Mouse (Mus musculus) heart, embryonic 14.5 days (tissue): ENCODE measurements around the gene Foxr1. TPM values are rescaled to one million over a fixed set of nuclear protein-coding genes. Genes with fewer than 3 reads are reported as not detected.

Source experiments
- ATAC-seq: fragments of 200-750 bp; cut with Nextera tagmentation; 2 replicates; pipeline ENCODE4 v1.8.0; 2017; ENCODE audit warnings: low read depth, moderate TSS enrichment; ENCODE audit not compliant: insufficient number of reproducible peaks, insufficient read depth, low FRiP score
- H3K27ac ChIP-seq, 2 experiments: fragments of 200-500 bp in 1 of 2; fragments of 300-500 bp in 1 of 2; sonication (generic) in 1 of 2; replicated peaks in 1 of 2; 2 replicates each; pipeline ENCODE4 v1.5.1; 2012 to 2014; ENCODE audit warnings: low read depth in 2 of 2, low read length in 2 of 2, control low read depth in 1 of 2, mild to moderate bottlenecking in 1 of 2, mixed read lengths in 1 of 2; ENCODE audit not compliant: control insufficient read depth in 1 of 2, insufficient read depth in 1 of 2
- H3K27me3 ChIP-seq: fragments of 300-500 bp; sonication (generic); 2 replicates; pipeline ENCODE4 v1.6.1; 2014; ENCODE audit warnings: mild to moderate bottlenecking, low read length, control low read depth; ENCODE audit not compliant: control insufficient read depth, insufficient read depth
- H3K36me3 ChIP-seq: fragments of 300-500 bp; sonication (generic); 2 replicates; pipeline ENCODE4 v1.6.1; 2014; ENCODE audit warnings: mild to moderate bottlenecking, control low read depth, low read length, mixed read lengths; ENCODE audit not compliant: control insufficient read depth, insufficient read depth
- H3K4me1 ChIP-seq, 2 experiments: fragments of 200-500 bp in 1 of 2; fragments of 300-500 bp in 1 of 2; sonication (generic) in 1 of 2; 2 replicates each; pipeline ENCODE4 v1.6.1; 2012 to 2014; ENCODE audit warnings: low read length in 2 of 2, control low read depth in 1 of 2, mixed read lengths in 1 of 2; ENCODE audit not compliant: control insufficient read depth in 2 of 2, insufficient read depth in 2 of 2
- H3K4me2 ChIP-seq: fragments of 300-500 bp; sonication (generic); 2 replicates; pipeline ENCODE4 v1.6.1; 2014; ENCODE audit warnings: mild to moderate bottlenecking, low read length
- H3K4me3 ChIP-seq, 2 experiments: fragments of 200-500 bp in 1 of 2; fragments of 300-500 bp in 1 of 2; sonication (generic) in 1 of 2; 2 replicates each; pipeline ENCODE4 v1.5.1; 2012 to 2014; ENCODE audit warnings: low read length in 2 of 2, mild to moderate bottlenecking in 2 of 2, control low read depth in 1 of 2, low read depth in 1 of 2, moderate library complexity in 1 of 2; ENCODE audit not compliant: control insufficient read depth in 1 of 2, insufficient read depth in 1 of 2
- H3K9ac ChIP-seq: fragments of 300-500 bp; sonication (generic); 2 replicates; pipeline ENCODE4 v1.6.1; 2014; ENCODE audit warnings: mild to moderate bottlenecking, low read length
- H3K9me3 ChIP-seq: fragments of 300-500 bp; sonication (generic); 2 replicates; pipeline ENCODE4 v1.6.1; 2016; ENCODE audit warnings: low read length, control low read depth; ENCODE audit not compliant: control insufficient read depth
- WGBS: fragments of 180-500 bp; shearing (Covaris S2); extraction: QIAGEN DNeasy Blood & Tissue Kit; methylation state at CpG from one replicate; pipeline ENCODE4 v1.1.7; 2014; 5-methylcytosine and 5-hydroxymethylcytosine counted together
- polyA plus RNA-seq: library from polyadenylated mRNA; unstranded; fragments of >200 nt; fragmentation: Nextera tagmentation; extraction: Ambion mirVana; gene quantifications from 2 replicates; pipeline ENCODE4 v1.2.1, GENCODE M21; 2014

The Foxr1 gene
- polyA plus RNA-seq, 1 experiment from 2014 or later = not detected

- Histone ChIP-seq H3K4me2 (peak overlapping the region; percentile 73), H3K9ac (peak overlapping the region; percentile 95; the same call in 1 of the 2 replicates), H3K9me3 (no peaks in the 10 kb centered on the region), H3K36me3 (no peaks in the 10 kb centered on the region), H3K27me3 (no peaks in the 10 kb centered on the region), H3K4me3 (peak overlapping the region; percentile 25 to 68; a peak in 2 of 4 replicates), H3K27ac (peak overlapping the region in 1 of 2 experiments; percentile 93; a peak in 2 of 4 replicates), H3K4me1 (peaks cover 31 to 55% of the 10 kb centered on the region in 2 experiments)
- ATAC-seq = no peak
- WGBS = 20% methylated on average over 3 of the region's 3 CpGs
Observed at GRCm38 (mm10) chr9:44482112-44482511, 41.2 kb upstream of the Foxr1 start.

GRCm38 (mm10) chr9:44479628-44480428 is 38.9 kb upstream of the Foxr1 start:
- H3K9me3 ChIP-seq = no peaks in the 10 kb centered on the region
- peak overlapping the region; percentile 61 to 66 for H3K4me3 ChIP-seq
- no peaks in the 10 kb centered on the region for H3K36me3 ChIP-seq
- peak overlapping the region; percentile 89 for H3K9ac ChIP-seq
- H3K4me2 ChIP-seq = peak overlapping the region; percentile 99
- no peaks in the 10 kb centered on the region for H3K27me3 ChIP-seq
- 0% methylated on average over 26 of the region's 26 CpGs for WGBS
- H3K4me1 ChIP-seq = peaks cover 10 to 34% of the 10 kb centered on the region in 2 experiments
- peak overlapping the region; percentile 90 to 98 for H3K27ac ChIP-seq
- ATAC-seq = peak; percentile 31; the same call in 1 of the 2 replicates

- WGBS = under 1% methylated on average over 29 of the region's 29 CpGs
Observed at GRCm38 (mm10) chr9:44478959-44479605, 38.1 kb upstream of the Foxr1 start.

GRCm38 (mm10) chr9:44478229-44478921 is 37.4 kb upstream of the Foxr1 start:
- Histone ChIP-seq H3K9me3 (no peaks in the 10 kb centered on the region), H3K9ac (peak overlapping the region; percentile 89), H3K4me2 (peak overlapping the region; percentile 99), H3K4me1 (peaks cover 6 to 33% of the 10 kb centered on the region in 2 experiments), H3K27ac (peak overlapping the region; percentile 81 to 98), H3K27me3 (no peaks in the 10 kb centered on the region), H3K4me3 (peak overlapping the region; percentile 63 to 66), H3K36me3 (no peaks in the 10 kb centered on the region)
- WGBS = 0% methylated on average over 23 of the region's 27 CpGs
- peak; percentile 31 for ATAC-seq

More at GRCm38 (mm10) chr9:44478959-44479605, 38.1 kb upstream of the Foxr1 start:
- Histone ChIP-seq H3K36me3 (no peaks in the 10 kb centered on the region), H3K27ac (peak overlapping the region; percentile 90 to 98), H3K27me3 (no peaks in the 10 kb centered on the region), H3K4me1 (peaks cover 7 to 34% of the 10 kb centered on the region in 2 experiments), H3K9me3 (no peaks in the 10 kb centered on the region), H3K4me2 (peak overlapping the region; percentile 99), H3K9ac (peak overlapping the region; percentile 89), H3K4me3 (peak overlapping the region; percentile 61 to 66)
- peak; percentile 40 for ATAC-seq

DNA sequence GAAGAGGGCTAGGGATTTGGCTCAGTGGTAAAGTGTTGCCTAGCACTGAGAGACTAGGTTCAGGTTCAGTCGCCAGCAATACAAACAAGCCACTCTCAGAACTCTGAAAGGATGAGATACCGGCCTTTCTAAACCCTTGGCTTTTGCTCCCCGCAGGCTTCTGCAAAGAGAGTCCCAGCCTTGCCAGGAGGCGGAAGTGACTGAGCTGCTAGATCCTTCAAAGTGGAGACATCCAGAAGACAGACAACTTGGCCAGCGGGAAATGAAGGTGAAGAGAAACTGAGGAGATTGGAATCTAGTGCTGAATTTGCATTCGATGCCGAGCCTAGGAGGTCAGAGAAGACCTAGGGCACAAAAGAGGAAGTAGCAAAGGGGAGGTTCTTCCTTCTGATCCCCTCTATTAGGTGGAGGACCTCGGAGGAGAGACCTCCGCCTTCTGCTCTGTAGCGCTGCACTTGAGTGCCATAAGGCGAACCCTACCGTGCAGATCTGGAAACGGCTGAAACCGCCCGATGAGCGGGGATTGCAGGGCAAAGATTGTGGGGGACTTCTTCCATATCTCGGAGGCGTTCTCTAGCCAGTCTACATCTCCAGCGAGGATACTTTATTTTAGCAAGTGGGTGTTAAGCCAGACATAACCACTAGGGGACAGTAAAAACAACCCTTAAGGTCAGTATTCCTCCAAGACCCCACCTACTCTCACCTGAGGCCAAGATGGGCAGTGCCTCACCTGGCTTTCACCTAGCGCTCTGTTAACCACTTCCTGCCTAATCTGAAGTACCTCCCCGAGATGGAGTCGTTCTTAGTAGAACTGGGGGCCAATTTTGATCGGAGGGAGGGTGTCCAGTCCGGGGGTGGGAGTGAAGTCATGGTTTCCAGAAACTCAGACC is 36.6 kb upstream of the Foxr1 start:
- Histone ChIP-seq H3K36me3 (no peaks in the 10 kb centered on the region), H3K4me3 (peak overlapping the region; percentile 63 to 66), H3K4me1 (peaks cover 6 to 33% of the 10 kb centered on the region in 2 experiments), H3K4me2 (peak overlapping the region; percentile 99), H3K27me3 (no peaks in the 10 kb centered on the region), H3K27ac (peak overlapping the region; percentile 81 to 98), H3K9me3 (no peaks in the 10 kb centered on the region), H3K9ac (peak overlapping the region; percentile 89)
- WGBS = 5% methylated on average over 24 of the region's 24 CpGs
- no peak for ATAC-seq

GRCm38 (mm10) chr9:44475936-44476335 is 35.0 kb upstream of the Foxr1 start:
- ATAC-seq = no peak
- H3K27ac ChIP-seq = no peak overlapping the region
- no peak overlapping the region for H3K4me2 ChIP-seq
- no peaks in the 10 kb centered on the region for H3K36me3 ChIP-seq
- H3K27me3 ChIP-seq = no peaks in the 10 kb centered on the region
- no peaks in the 10 kb centered on the region for H3K9me3 ChIP-seq
- no peak overlapping the region for H3K4me3 ChIP-seq
- H3K9ac ChIP-seq = no peak overlapping the region
- WGBS = 96% methylated on average over 3 of the region's 3 CpGs
- H3K4me1 ChIP-seq = peaks cover 6 to 26% of the 10 kb centered on the region in 2 experiments
